ENCODE assay signal across 20 mouse cellular contexts in genomic region chr2:148349509-148350307, GRCm38 (mm10). TPM values are rescaled to one million over a fixed set of nuclear protein-coding genes. Genes with fewer than 3 reads are reported as not detected.
DNase-seq lines count a peak whose midpoint lies in the region; ATAC-seq and TF ChIP-seq lines count a peak whose summit lies in the region.
"Had no signal": no experiment of that assay in that cellular context is flagged by ENCODE, and none has a peak within 500 bp of the region (broad histone marks: within the 10 kb centered on the region; RNA-seq: fewer than 3 reads in every experiment).

No protein-coding gene starts in this region.

- H3K27ac ChIP-seq in limb, embryonic 12.5 days: peak overlapping the region; percentile 78
- no peak overlapping the region; the same call in 1 of the 2 replicates for H3K27ac ChIP-seq in limb, embryonic 10.5 days
- H3K27ac ChIP-seq in limb, embryonic 13.5 days: peak overlapping the region; percentile 63
- H3K27ac ChIP-seq in limb, embryonic 14.5 days (replicated peaks; ENCODE audit: low read depth, low read length): no peak overlapping the region; the same call in 1 of the 2 replicates
- no peak overlapping the region for H3K27ac ChIP-seq in heart, embryonic 10.5 days
- H3K27ac ChIP-seq: embryonic facial prominence, embryonic 10.5 days; embryonic facial prominence, embryonic 12.5 days; forebrain, embryonic 13.5 days; forebrain, embryonic 15.5 days had no signal

- H3K4me3 ChIP-seq in limb, embryonic 12.5 days (replicated peaks): no peak overlapping the region
- H3K4me3 ChIP-seq in limb, embryonic 10.5 days: no peak overlapping the region
- H3K4me3 ChIP-seq in limb, embryonic 13.5 days: no peak overlapping the region
- no peak overlapping the region for H3K4me3 ChIP-seq in limb, embryonic 14.5 days (replicated peaks; ENCODE audit: low read length)
- H3K4me3 ChIP-seq in heart, embryonic 10.5 days: no peak overlapping the region
- H3K4me3 ChIP-seq: embryonic facial prominence, embryonic 10.5 days; embryonic facial prominence, embryonic 12.5 days; forebrain, embryonic 13.5 days; forebrain, embryonic 15.5 days had no signal

- no peak for DNase-seq in limb, embryonic 10.5 days (ENCODE audit: low spot score)
- peak; percentile 42 for DNase-seq in limb, embryonic 14.5 days (ENCODE audit: low spot score)
- DNase-seq in T-cell, adult 2 months (ENCODE audit: low spot score): no peak
- DNase-seq in heart, embryonic 10.5 days (ENCODE audit: low spot score): no peak
- DNase-seq: adrenal gland, adult 8-10 months; adrenal gland, postnatal 14 days; adrenal gland, postnatal 36 days; cerebellum, adult 11-12 months; cerebellum, adult 2 months; cerebellum, adult 9-10 months; cerebellum, postnatal 10 days; cerebellum, postnatal 25 days had no signal

- no peak for TF ChIP-seq POLR2A in limb, embryonic 14.5 days (IDR thresholded peaks at IDR 0.05; ENCODE audit: borderline replicate concordance, extremely low read depth, insufficient read depth, insufficient read length)

- no peaks in the 10 kb centered on the region for H3K9me3 ChIP-seq in limb, embryonic 12.5 days
- no peaks in the 10 kb centered on the region for H3K9me3 ChIP-seq in limb, embryonic 10.5 days (replicated peaks)
- no peaks in the 10 kb centered on the region for H3K9me3 ChIP-seq in limb, embryonic 13.5 days
- no peaks in the 10 kb centered on the region for H3K9me3 ChIP-seq in limb, embryonic 14.5 days (ENCODE audit: control insufficient read depth, low read length)
- H3K9me3 ChIP-seq in heart, embryonic 10.5 days: no peaks in the 10 kb centered on the region
- H3K9me3 ChIP-seq: embryonic facial prominence, embryonic 10.5 days; embryonic facial prominence, embryonic 12.5 days; forebrain, embryonic 13.5 days; forebrain, embryonic 15.5 days had no signal

- no peaks in the 10 kb centered on the region for H3K27me3 ChIP-seq in limb, embryonic 12.5 days
- H3K27me3 ChIP-seq in limb, embryonic 10.5 days (ENCODE audit: low read depth, poor library complexity, severe bottlenecking): no peaks in the 10 kb centered on the region
- H3K27me3 ChIP-seq in limb, embryonic 13.5 days: no peaks in the 10 kb centered on the region
- H3K27me3 ChIP-seq in limb, embryonic 14.5 days (ENCODE audit: control insufficient read depth, insufficient read depth, low read length): no peaks in the 10 kb centered on the region
- no peaks in the 10 kb centered on the region for H3K27me3 ChIP-seq in heart, embryonic 10.5 days (ENCODE audit: insufficient read depth, poor library complexity, severe bottlenecking)
- H3K27me3 ChIP-seq: embryonic facial prominence, embryonic 12.5 days; forebrain, embryonic 13.5 days; forebrain, embryonic 15.5 days had no signal

- H3K4me1 ChIP-seq in limb, embryonic 12.5 days (replicated peaks): peaks cover 37% of the 10 kb centered on the region
- peaks cover 11% of the 10 kb centered on the region for H3K4me1 ChIP-seq in limb, embryonic 10.5 days
- peaks cover 40% of the 10 kb centered on the region for H3K4me1 ChIP-seq in limb, embryonic 13.5 days
- peaks cover 19% of the 10 kb centered on the region for H3K4me1 ChIP-seq in limb, embryonic 14.5 days (ENCODE audit: control insufficient read depth, insufficient read depth, low read length)
- 0 out of 2 replicates have a peak, but pooled peaks cover 2% of the 10 kb centered on the region for H3K4me1 ChIP-seq in heart, embryonic 10.5 days
- H3K4me1 ChIP-seq: embryonic facial prominence, embryonic 12.5 days; forebrain, embryonic 13.5 days; forebrain, embryonic 15.5 days had no signal

- ATAC-seq in limb, embryonic 12.5 days (ENCODE audit: insufficient number of reproducible peaks, insufficient read depth, low FRiP score, low TSS enrichment, low read depth): peak; percentile 79; the same call in 1 of the 2 replicates
- peak; percentile 83 for ATAC-seq in limb, embryonic 13.5 days (ENCODE audit: low FRiP score, low read depth)
- ATAC-seq in limb, embryonic 14.5 days (ENCODE audit: low FRiP score, low read depth): peak; percentile 78
- ATAC-seq: activated CD4-positive, CD25-positive, alpha-beta regulatory T cell, adult 4 months; forebrain, embryonic 13.5 days; forebrain, embryonic 15.5 days had no signal

- H3K9ac ChIP-seq in limb, embryonic 12.5 days (replicated peaks): no peak overlapping the region
- H3K9ac ChIP-seq in limb, embryonic 13.5 days: no peak overlapping the region
- no peak overlapping the region for H3K9ac ChIP-seq in limb, embryonic 14.5 days (ENCODE audit: low read depth, low read length, severe bottlenecking)
- H3K9ac ChIP-seq: embryonic facial prominence, embryonic 12.5 days; forebrain, embryonic 13.5 days; forebrain, embryonic 15.5 days had no signal

- H3K4me2 ChIP-seq in limb, embryonic 12.5 days: peak overlapping the region; percentile 9; the same call in 1 of the 2 replicates
- H3K4me2 ChIP-seq in limb, embryonic 13.5 days (replicated peaks): no peak overlapping the region
- no peak overlapping the region for H3K4me2 ChIP-seq in limb, embryonic 14.5 days (replicated peaks; ENCODE audit: low read depth, low read length, severe bottlenecking)
- H3K4me2 ChIP-seq: embryonic facial prominence, embryonic 12.5 days; forebrain, embryonic 13.5 days; forebrain, embryonic 15.5 days had no signal

- 45% methylated on average over 4 of the region's 4 CpGs for WGBS in limb, embryonic 12.5 days
- 81% methylated on average over 4 of the region's 4 CpGs for WGBS in limb, embryonic 10.5 days
- 19% methylated on average over 4 of the region's 4 CpGs for WGBS in limb, embryonic 13.5 days
- WGBS in limb, embryonic 14.5 days: 31% methylated on average over 4 of the region's 4 CpGs
- 78% methylated on average over 4 of the region's 4 CpGs for WGBS in heart, embryonic 10.5 days

- no peaks in the 10 kb centered on the region for H3K36me3 ChIP-seq in limb, embryonic 12.5 days
- no peaks in the 10 kb centered on the region for H3K36me3 ChIP-seq in limb, embryonic 10.5 days
- H3K36me3 ChIP-seq in limb, embryonic 13.5 days: no peaks in the 10 kb centered on the region
- H3K36me3 ChIP-seq in limb, embryonic 14.5 days (ENCODE audit: control insufficient read depth, insufficient read depth, low read length): no peaks in the 10 kb centered on the region
- H3K36me3 ChIP-seq in heart, embryonic 10.5 days: no peaks in the 10 kb centered on the region
- H3K36me3 ChIP-seq: embryonic facial prominence, embryonic 10.5 days; embryonic facial prominence, embryonic 12.5 days; forebrain, embryonic 15.5 days had no signal

RNA-seq across cellular contexts. Expression of gene Sstr4, which starts 45.4 kb away (rescaled TPM):
- polyA plus RNA-seq in limb, embryonic 12.5 days (2016; fragmentation: Nextera tagmentation; extraction: Ambion mirVana): 0.99 and 1.4 TPM in 2 replicates
- 0.18 and 0.26 TPM in 2 replicates for polyA plus RNA-seq in limb, embryonic 10.5 days (2016; fragmentation: Nextera tagmentation; extraction: Ambion mirVana)
- polyA plus RNA-seq in limb, embryonic 13.5 days (2015; fragmentation: Nextera tagmentation; extraction: Ambion mirVana): 2.0 and 2.5 TPM in 2 replicates
- polyA plus RNA-seq in limb, embryonic 14.5 days (2012; rRNA removed): 2.8 and 5.4 TPM in 2 replicates
- 4.0 and 4.8 TPM in 2 replicates for polyA plus RNA-seq in limb, embryonic 14.5 days (2014; fragmentation: Nextera tagmentation; extraction: Ambion mirVana)
- polyA plus RNA-seq in heart, embryonic 10.5 days (2016; fragmentation: Nextera tagmentation; extraction: Ambion mirVana): 0.52 and 0.89 TPM in 2 replicates
- polyA plus RNA-seq: activated CD4-positive, CD25-positive, alpha-beta regulatory T cell, adult 4 months; C2C12 had no signal

RNA-seq across cellular contexts. Expression of gene Thbd, which starts 58.3 kb away (rescaled TPM):
- 4.8 and 6.2 TPM in 2 replicates for polyA plus RNA-seq in limb, embryonic 12.5 days (2016; fragmentation: Nextera tagmentation; extraction: Ambion mirVana)
- polyA plus RNA-seq in limb, embryonic 10.5 days (2016; fragmentation: Nextera tagmentation; extraction: Ambion mirVana): 2.8 and 4.0 TPM in 2 replicates
- 12.0 and 13.4 TPM in 2 replicates for polyA plus RNA-seq in limb, embryonic 13.5 days (2015; fragmentation: Nextera tagmentation; extraction: Ambion mirVana)
- 15.1 and 17.3 TPM in 2 replicates for polyA plus RNA-seq in limb, embryonic 14.5 days (2012; rRNA removed)
- polyA plus RNA-seq in limb, embryonic 14.5 days (2014; fragmentation: Nextera tagmentation; extraction: Ambion mirVana): 19.7 and 20.2 TPM in 2 replicates
- 10.9 and 14.6 TPM in 2 replicates for polyA plus RNA-seq in heart, embryonic 10.5 days (2016; fragmentation: Nextera tagmentation; extraction: Ambion mirVana)

Comparison
In these comparisons a context has a peak if more than half of its experiments do, and no peak if none do; other contexts are left out.
1. H3K27ac ChIP-seq: peak in limb, embryonic 12.5 days (single experiment) and limb, embryonic 13.5 days (single experiment); none in limb, embryonic 10.5 days (single experiment), limb, embryonic 14.5 days (single experiment) and heart, embryonic 10.5 days (single experiment).
2. Peak in every context shown above with its lines, with median percentiles within 50 percentile points of each other: ATAC-seq.